In genomic region chr7:130770707-130771106, GRCm38 (mm10) we compare ENCODE assay signal across 7 mouse cellular contexts. TPM values are rescaled to one million over a fixed set of nuclear protein-coding genes. Genes with fewer than 3 reads are reported as not detected.
DNase-seq lines count a peak whose midpoint lies in the region; ATAC-seq and TF ChIP-seq lines count a peak whose summit lies in the region.

No protein-coding gene starts in this region.

- TF ChIP-seq EP300 in MEL (IDR thresholded peaks at IDR 0.05; ENCODE audit: low read depth in 1 of 2, low read length in 2 of 2), result no peak

- H3K9ac ChIP-seq in MEL (ENCODE audit: control insufficient read depth, low read depth, low read length, poor library complexity, severe bottlenecking), result peak overlapping the region; percentile 49
- no peak overlapping the region for H3K9ac ChIP-seq in midbrain, embryonic 11.5 days (ENCODE audit: low read length)

- H3K79me2 ChIP-seq in MEL (ENCODE audit: control insufficient read depth, insufficient read depth, low read length, poor library complexity), result no peaks in the 10 kb centered on the region

- no peaks in the 10 kb centered on the region for H3K9me3 ChIP-seq in MEL (replicated peaks; ENCODE audit: insufficient read depth, low read length)
- no peaks in the 10 kb centered on the region for H3K9me3 ChIP-seq in embryonic facial prominence, embryonic 10.5 days
- H3K9me3 ChIP-seq in midbrain, embryonic 11.5 days (ENCODE audit: control insufficient read depth, low read length), result no peaks in the 10 kb centered on the region

- ATAC-seq in midbrain, embryonic 11.5 days (ENCODE audit: low FRiP score), result peak; percentile 38; the same call in 1 of the 2 replicates

- peaks cover 0 to 4% of the 10 kb centered on the region in 2 experiments; a peak in 1 of 4 replicates for H3K36me3 ChIP-seq in MEL (ENCODE audit: control insufficient read depth in 1 of 2, insufficient read depth in 2 of 2, low read length in 2 of 2)
- peaks cover 12% of the 10 kb centered on the region for H3K36me3 ChIP-seq in embryonic facial prominence, embryonic 10.5 days (replicated peaks)
- no peaks in the 10 kb centered on the region for H3K36me3 ChIP-seq in midbrain, embryonic 11.5 days (ENCODE audit: control insufficient read depth, insufficient read depth, low read length)
- no peaks in the 10 kb centered on the region for H3K36me3 ChIP-seq in small intestine, adult 2 months (ENCODE audit: control insufficient read depth, insufficient read depth, low read length)

- no peak overlapping the region for H3K4me3 ChIP-seq in MEL (ENCODE audit: control insufficient read depth in 1 of 2, insufficient read depth in 1 of 2, low read depth in 2 of 2, low read length in 2 of 2)
- no peak overlapping the region for H3K4me3 ChIP-seq in embryonic facial prominence, embryonic 10.5 days
- H3K4me3 ChIP-seq in midbrain, embryonic 11.5 days (ENCODE audit: low read depth, low read length), result no peak overlapping the region
- no peak overlapping the region for H3K4me3 ChIP-seq in small intestine, adult 2 months (ENCODE audit: low read depth, low read length)

- peak; percentile 84 for TF ChIP-seq RAD21 in MEL (IDR thresholded peaks at IDR 0.05; ENCODE audit: low read depth, low read length)

- no peak overlapping the region for H3K4me2 ChIP-seq in midbrain, embryonic 11.5 days

- DNase-seq in MEL (ENCODE audit: low read depth, low spot score), result peak; percentile 84
- DNase-seq in adrenal gland, postnatal 36 days, result peak; percentile 82 to 87
- peak; percentile 83 for DNase-seq in embryonic facial prominence, embryonic 10.5 days (ENCODE audit: low spot score)
- DNase-seq in heart, postnatal 4 days, result peak; percentile 89
- DNase-seq in layer of hippocampus, postnatal 36 days, result peak; percentile 70 to 81
- peak; percentile 97 for DNase-seq in midbrain, embryonic 11.5 days (ENCODE audit: low spot score, missing footprints)

- TF ChIP-seq POLR2A in MEL (IDR thresholded peaks at IDR 0.05; ENCODE audit: control insufficient read depth in 1 of 2, insufficient read depth in 1 of 2, low read depth in 1 of 2, low read length in 2 of 2, poor library complexity in 1 of 2), result no peak
- TF ChIP-seq POLR2A in small intestine, adult 2 months (IDR thresholded peaks at IDR 0.05; ENCODE audit: low read depth, low read length), result no peak

- 38% methylated on average over 3 of the region's 3 CpGs for WGBS in embryonic facial prominence, embryonic 10.5 days
- WGBS in midbrain, embryonic 11.5 days, result 30% methylated on average over 3 of the region's 3 CpGs
- WGBS in small intestine, adult 2 months, result 21% methylated on average over 3 of the region's 3 CpGs

- peaks cover 3 to 8% of the 10 kb centered on the region in 2 experiments; a peak in 3 of 4 replicates for H3K4me1 ChIP-seq in MEL (ENCODE audit: control insufficient read depth in 1 of 2, insufficient read depth in 2 of 2, low read length in 2 of 2)
- H3K4me1 ChIP-seq in embryonic facial prominence, embryonic 10.5 days, result peaks cover 4% of the 10 kb centered on the region; the same call in 1 of the 2 replicates
- no peaks in the 10 kb centered on the region for H3K4me1 ChIP-seq in midbrain, embryonic 11.5 days (ENCODE audit: control insufficient read depth, insufficient read depth, low read length)
- no peaks in the 10 kb centered on the region; the same call in 1 of the 2 replicates for H3K4me1 ChIP-seq in small intestine, adult 2 months (ENCODE audit: control insufficient read depth, insufficient read depth, insufficient read length, low read length)

- peak; percentile 88 to 94 (median 92) for TF ChIP-seq CTCF in MEL (IDR thresholded peaks at IDR 0.05 in 2 of 3, conservative IDR thresholded peaks at IDR 0.05 in 1 of 3; ENCODE audit: control insufficient read depth in 1 of 3, insufficient read depth in 1 of 3, low read depth in 2 of 3, low read length in 3 of 3, poor library complexity in 1 of 3, severe bottlenecking in 1 of 3)
- TF ChIP-seq CTCF in small intestine, adult 2 months (IDR thresholded peaks at IDR 0.05; ENCODE audit: extremely low read depth, insufficient read length, insufficient replicate concordance, low read depth, low read length), result peak; percentile 90; the same call in 1 of the 2 replicates

- H3K27ac ChIP-seq in MEL (ENCODE audit: control insufficient read depth, low read depth, low read length), result no peak overlapping the region
- H3K27ac ChIP-seq in embryonic facial prominence, embryonic 10.5 days (replicated peaks), result no peak overlapping the region
- H3K27ac ChIP-seq in midbrain, embryonic 11.5 days (ENCODE audit: low read depth, low read length), result no peak overlapping the region
- no peak overlapping the region for H3K27ac ChIP-seq in small intestine, adult 2 months (ENCODE audit: insufficient read depth, low read depth, low read length)

- H3K27me3 ChIP-seq in MEL (ENCODE audit: control insufficient read depth in 1 of 2, insufficient read depth in 2 of 2, low read length in 2 of 2), result no peaks in the 10 kb centered on the region
- H3K27me3 ChIP-seq in embryonic facial prominence, embryonic 10.5 days (replicated peaks; ENCODE audit: low read depth, poor library complexity, severe bottlenecking), result no peaks in the 10 kb centered on the region
- no peaks in the 10 kb centered on the region for H3K27me3 ChIP-seq in midbrain, embryonic 11.5 days (ENCODE audit: control insufficient read depth, insufficient read depth, low read length)
- H3K27me3 ChIP-seq in small intestine, adult 2 months (ENCODE audit: control insufficient read depth, insufficient read depth, low read length), result no peaks in the 10 kb centered on the region

TF ChIP-seq in MEL, 35 proteins besides CTCF, POLR2A, EP300 and RAD21:
- TF ChIP-seq NELFE (IDR thresholded peaks at IDR 0.05; ENCODE audit: low read depth, low read length) (no peak), JUND (IDR thresholded peaks at IDR 0.05; ENCODE audit: low read depth, low read length) (no peak), ZC3H11A (IDR thresholded peaks at IDR 0.05; ENCODE audit: low read depth, low read length) (peak; percentile 82), SMC3 (IDR thresholded peaks at IDR 0.05; ENCODE audit: low read depth, low read length) (peak; percentile 93), TAL1 (IDR thresholded peaks at IDR 0.05; ENCODE audit: low read length) (no peak), ELF1 (IDR thresholded peaks at IDR 0.05; ENCODE audit: low read depth, low read length) (no peak)

RNA-seq across cellular contexts. Expression of gene Btbd16, which starts 3.2 kb away (rescaled TPM):
- total RNA-seq in MEL (2012; rRNA removed), result 0.72 and 0.89 TPM in 2 replicates
- polyA plus RNA-seq in MEL (2012; ENCODE audit: insufficient read depth in 1 of 2, insufficient read length in 2 of 2, low read depth in 1 of 2, low replicate concordance in 2 of 2, missing spikeins in 1 of 2), result under 1 TPM in 1 of 2 experiments, not detected in 1; 0.71 TPM
- total RNA-seq in adrenal gland, postnatal 36 days (2021), result not detected
- 0.14 TPM in 1 of 2 replicates, not detected in the other for polyA plus RNA-seq in embryonic facial prominence, embryonic 10.5 days (2016; fragmentation: Nextera tagmentation; extraction: Ambion mirVana)
- under 1 TPM; 0.16 to 0.24 TPM for total RNA-seq in heart, postnatal 4 days (2021)
- under 1 TPM; 0.57 to 0.61 TPM for total RNA-seq in layer of hippocampus, postnatal 36 days (2021)
- not detected in 2 replicates for polyA plus RNA-seq in midbrain, embryonic 11.5 days (2014; fragmentation: Nextera tagmentation; extraction: Ambion mirVana)
- 0.10 TPM in 1 of 2 replicates, not detected in the other for polyA plus RNA-seq in small intestine, adult 2 months (2012; rRNA removed)
